Mouse (Mus musculus) forebrain, embryonic 11.5 days (tissue): ENCODE measurements at regions not wholly inside any gene's neighbourhood (a gene's known extent, or its start where the extent isn't known, plus 50 kb on each side); places are given as distances from the start of the nearest gene placed in this dataset.

Experiments
- ATAC-seq: fragments of 200-750 bp; cut with Nextera tagmentation; replicated peaks from 2 replicates; pipeline ENCODE4 v1.8.0; 2017; ENCODE audit warnings: moderate TSS enrichment; ENCODE audit not compliant: low FRiP score
- DNase-seq: peaks from one replicate; pipeline ENCODE4 v3.0.0-alpha.2; 2017; ENCODE audit warnings: low spot score
- H3K27ac ChIP-seq: fragments of 300-500 bp; sonication (generic); 2 replicates; pipeline ENCODE4 v1.5.1; 2014; ENCODE audit warnings: low read depth, low read length
- H3K27me3 ChIP-seq: fragments of 300-500 bp; sonication (generic); 2 replicates; pipeline ENCODE4 v1.6.1; 2014; ENCODE audit warnings: mild to moderate bottlenecking, low read length, mixed read lengths; ENCODE audit not compliant: control insufficient read depth, insufficient read depth
- H3K36me3 ChIP-seq: fragments of 300-500 bp; sonication (generic); 2 replicates; pipeline ENCODE4 v1.6.1; 2014; ENCODE audit warnings: mild to moderate bottlenecking, low read length, moderate library complexity, mixed read lengths; ENCODE audit not compliant: control insufficient read depth, insufficient read depth
- H3K4me1 ChIP-seq: fragments of 300-500 bp; sonication (generic); replicated peaks from 2 replicates; pipeline ENCODE4 v1.6.1; 2014; ENCODE audit warnings: low read length, mixed read lengths; ENCODE audit not compliant: control insufficient read depth, insufficient read depth
- H3K4me2 ChIP-seq: fragments of 300-500 bp; sonication (generic); 2 replicates; pipeline ENCODE4 v1.6.1; 2014; ENCODE audit warnings: low read depth, mild to moderate bottlenecking, low read length, moderate library complexity, mixed read lengths; ENCODE audit not compliant: severe bottlenecking
- H3K4me3 ChIP-seq: fragments of 300-500 bp; sonication (generic); 2 replicates; pipeline ENCODE4 v1.5.1; 2014; ENCODE audit warnings: low read depth, low read length
- H3K9ac ChIP-seq: fragments of 300-500 bp; sonication (generic); 2 replicates; pipeline ENCODE4 v1.6.1; 2014; ENCODE audit warnings: low read length
- H3K9me3 ChIP-seq: fragments of 300-500 bp; sonication (generic); 2 replicates; pipeline ENCODE4 v1.6.1; 2016; ENCODE audit warnings: low read length, mixed read lengths; ENCODE audit not compliant: control insufficient read depth
- WGBS: fragments of 180-500 bp; shearing (Covaris S2); extraction: QIAGEN DNeasy Blood & Tissue Kit; methylation state at CpG from one replicate; pipeline ENCODE4 v1.1.7; 2014; 5-methylcytosine and 5-hydroxymethylcytosine counted together

DNA sequence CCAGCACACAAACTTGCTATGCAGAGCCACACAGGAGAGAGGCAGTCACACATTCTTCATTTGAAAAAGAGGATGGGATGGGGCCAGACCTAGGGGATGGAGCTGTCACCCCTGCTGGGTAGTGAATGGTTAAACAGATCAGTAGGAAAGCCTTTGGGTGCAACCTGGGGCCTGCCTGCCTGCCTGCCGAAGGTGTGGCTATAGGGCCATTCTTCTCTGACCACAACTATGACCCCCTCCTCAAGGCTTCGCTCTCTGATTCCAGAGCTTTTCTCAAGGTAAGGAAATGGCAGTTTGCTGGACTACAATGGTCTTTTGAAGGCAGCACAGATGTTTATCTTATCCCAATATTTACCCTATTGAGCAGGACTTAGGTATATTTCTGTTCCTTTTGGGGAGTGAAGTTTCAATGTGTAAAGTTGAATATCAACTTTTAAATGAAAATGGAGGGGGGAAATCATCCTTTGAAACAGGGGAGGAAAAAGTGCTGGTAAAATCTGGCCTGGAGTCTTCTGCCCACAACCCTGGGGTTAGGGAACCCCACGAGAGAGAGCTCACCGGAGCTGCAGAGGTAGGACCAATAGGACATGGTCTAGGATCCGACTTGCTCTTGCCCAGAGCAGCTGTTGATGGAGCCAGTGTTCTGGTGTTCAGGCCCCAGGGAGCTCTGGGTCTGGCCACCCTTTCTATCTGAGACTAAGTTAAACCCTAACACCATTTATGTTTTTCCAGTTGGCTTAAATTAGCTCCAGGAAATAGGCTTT, 62.2 kb upstream of the Cxcr4 start:
- no peak overlapping the region for H3K27ac ChIP-seq
- no peaks in the 10 kb centered on the region for H3K4me1 ChIP-seq
- 62% methylated on average over 5 of the region's 5 CpGs for WGBS
- no peak for ATAC-seq
- H3K9ac ChIP-seq = no peak overlapping the region
- H3K9me3 ChIP-seq = no peaks in the 10 kb centered on the region
- no peak overlapping the region for H3K4me3 ChIP-seq
- no peaks in the 10 kb centered on the region for H3K27me3 ChIP-seq
- H3K4me2 ChIP-seq = no peak overlapping the region
- no peak for DNase-seq
- no peaks in the 10 kb centered on the region for H3K36me3 ChIP-seq

- ATAC-seq (no peak), DNase-seq (no peak)
- Histone ChIP-seq H3K27ac (no peak overlapping the region), H3K4me2 (no peak overlapping the region), H3K9ac (no peak overlapping the region), H3K27me3 (no peaks in the 10 kb centered on the region), H3K9me3 (no peaks in the 10 kb centered on the region), H3K4me3 (no peak overlapping the region), H3K4me1 (no peaks in the 10 kb centered on the region), H3K36me3 (no peaks in the 10 kb centered on the region)
- WGBS = 98% methylated on average over 2 of the region's 2 CpGs
Observed at GRCm38 (mm10) chr1:128650596-128650995, 58.5 kb upstream of the Cxcr4 start.

DNA sequence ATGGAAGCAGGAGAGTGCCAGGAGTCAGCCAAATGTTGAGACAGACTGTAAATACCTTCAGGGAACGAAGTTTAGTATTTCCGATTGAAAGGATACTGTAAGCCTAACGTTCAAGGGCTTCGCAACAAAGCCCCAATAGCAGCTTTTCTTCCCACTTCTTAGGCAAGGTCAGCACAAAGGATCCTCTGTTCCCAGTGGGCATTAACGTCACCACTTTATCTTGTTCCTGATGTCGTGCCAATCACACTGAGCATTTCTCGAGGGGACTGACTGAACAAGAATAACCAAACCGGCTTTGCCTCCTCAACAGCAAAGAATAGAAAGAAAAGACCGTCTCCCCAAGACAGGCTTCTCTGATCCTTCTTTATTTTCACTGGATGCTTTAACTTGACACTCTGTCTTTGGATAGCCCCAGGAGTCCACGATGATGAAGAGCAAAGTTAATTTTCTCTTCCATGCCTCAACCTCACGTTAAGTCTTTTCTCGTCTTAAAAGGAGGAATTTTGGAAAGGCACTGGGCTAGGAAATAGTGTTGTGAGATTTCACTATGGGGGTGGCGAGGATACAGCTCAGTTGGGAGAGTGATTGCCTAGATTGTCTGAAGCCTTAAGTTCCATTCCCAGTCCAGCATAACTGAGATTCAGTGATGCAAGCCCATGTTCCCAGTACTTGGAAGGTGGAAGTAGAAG, 57.5 kb upstream of the Cxcr4 start:
- H3K4me3 ChIP-seq = no peak overlapping the region
- no peak overlapping the region for H3K4me2 ChIP-seq
- no peaks in the 10 kb centered on the region for H3K9me3 ChIP-seq
- 25% methylated on average over 13 of the region's 13 CpGs for WGBS
- ATAC-seq = peak; percentile 81
- no peak for DNase-seq
- H3K27me3 ChIP-seq = no peaks in the 10 kb centered on the region
- no peak overlapping the region for H3K27ac ChIP-seq
- H3K36me3 ChIP-seq = no peaks in the 10 kb centered on the region
- H3K9ac ChIP-seq = no peak overlapping the region
- no peaks in the 10 kb centered on the region for H3K4me1 ChIP-seq

DNA sequence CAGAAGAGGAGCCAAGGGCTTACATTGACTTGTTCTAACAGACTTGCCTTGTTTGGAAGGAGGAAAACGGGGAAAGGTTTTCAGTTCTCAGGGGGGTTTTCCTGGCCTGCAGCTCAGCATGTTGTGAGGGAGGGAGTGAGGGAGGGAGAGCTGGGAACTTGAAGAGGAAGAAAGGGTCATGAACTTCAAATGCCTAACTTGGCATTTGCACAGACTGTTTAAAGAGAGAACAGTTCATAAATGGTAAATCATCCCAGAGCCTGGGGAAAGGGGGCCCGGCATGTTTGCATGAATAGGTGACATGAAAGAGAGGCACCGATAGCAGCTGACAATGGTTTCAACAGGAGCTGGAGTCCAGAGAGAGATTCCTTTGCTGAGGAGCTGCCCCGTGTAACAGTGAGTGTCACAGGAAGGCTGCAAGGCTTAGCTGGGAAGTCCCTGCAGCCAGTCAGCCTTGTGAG, 51.3 kb upstream of the Cxcr4 start:
- no peaks in the 10 kb centered on the region for H3K27me3 ChIP-seq
- no peak overlapping the region for H3K4me2 ChIP-seq
- no peaks in the 10 kb centered on the region for H3K9me3 ChIP-seq
- no peaks in the 10 kb centered on the region for H3K36me3 ChIP-seq
- no peak overlapping the region for H3K9ac ChIP-seq
- H3K27ac ChIP-seq = no peak overlapping the region
- DNase-seq (peak; percentile 60), ATAC-seq (no peak; the same call in 1 of the 2 replicates)
- H3K4me1 ChIP-seq = no peaks in the 10 kb centered on the region; the same call in 1 of the 2 replicates
- no peak overlapping the region for H3K4me3 ChIP-seq
- 3% methylated on average over 4 of the region's 4 CpGs for WGBS

DNA sequence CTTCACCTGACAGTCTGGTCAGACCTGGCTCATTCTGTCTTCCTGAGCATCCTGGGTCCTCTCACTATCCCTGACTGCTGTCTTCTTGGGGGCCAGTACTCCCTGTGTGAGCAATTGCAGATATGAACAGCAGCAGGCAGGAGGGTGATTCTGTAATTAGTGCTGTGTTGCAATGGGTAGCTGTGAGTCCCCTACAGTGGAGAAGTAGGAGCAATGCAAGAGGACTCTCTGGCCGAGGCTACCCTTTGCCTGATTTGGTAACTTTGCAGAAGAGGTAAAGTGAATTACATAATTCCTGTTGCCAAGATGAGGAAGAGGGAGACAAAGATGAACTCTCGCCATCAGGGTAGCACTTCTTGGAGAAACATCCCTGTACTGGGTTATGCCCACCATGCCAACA, 50.1 kb upstream of the Cxcr4 start:
- Histone ChIP-seq H3K27me3 (no peaks in the 10 kb centered on the region), H3K9ac (no peak overlapping the region), H3K4me1 (no peaks in the 10 kb centered on the region; the same call in 1 of the 2 replicates), H3K27ac (no peak overlapping the region), H3K9me3 (no peaks in the 10 kb centered on the region), H3K4me3 (no peak overlapping the region), H3K36me3 (no peaks in the 10 kb centered on the region), H3K4me2 (no peak overlapping the region)
- WGBS = 91% methylated on average over 2 of the region's 2 CpGs
- ATAC-seq (no peak), DNase-seq (no peak)
